Mouse (Mus musculus): ENCODE data around the gene Bbs12. TPM values are rescaled to one million over a fixed set of nuclear protein-coding genes. Genes with fewer than 3 reads are reported as not detected.

Bbs12 gene
- total RNA-seq, 2 experiments from 2014 or later, result 0.18 to 0.47 TPM

- peak overlapping the region; percentile 16; the same call in 1 of the 2 replicates for H3K27ac ChIP-seq
- no peak for TF ChIP-seq CTCF (IDR thresholded peaks at IDR 0.05)
- intact Hi-C loops (cut with DNase I), result no loop called here
- no peak for DNase-seq
- no peak overlapping the region for H3K4me3 ChIP-seq
These were observed 54.2 kb downstream of the Bbs12 start for GRCm38 (mm10) chr3:37366381-37367053.

- H3K4me3 ChIP-seq, result no peak overlapping the region
- intact Hi-C loops (cut with DNase I), result no loop called here
- DNase-seq, result no peak
- 0 out of 2 replicates have a peak overlapping the region, but pooled peaks have one; percentile 20 for H3K27ac ChIP-seq
- TF ChIP-seq CTCF (IDR thresholded peaks at IDR 0.05), result no peak
These were observed 58.1 kb downstream of the Bbs12 start for GRCm38 (mm10) chr3:37370407-37370806.

Other genes starting within 250 kb of the Bbs12 start
- not detected for gene Adad1, start 249.0 kb upstream of the Bbs12 start, total RNA-seq (2021)
- gene Il2, start 186.6 kb upstream of the Bbs12 start, total RNA-seq (2021), result not detected
- gene Il21, start 79.9 kb upstream of the Bbs12 start, total RNA-seq (2021), result not detected
- under 1 TPM in 1 of 2 experiments, not detected in 1; 0.36 TPM for gene Cetn4, start 154 bp downstream of the Bbs12 start, total RNA-seq (2021)
- 10 to 100 TPM in 1 of 2 experiments, 1 to 10 TPM in 1; 5.4 to 12.1 TPM for gene Fgf2, start 35.8 kb downstream of the Bbs12 start, total RNA-seq (2021)
- 10 to 100 TPM; 10.3 to 10.8 TPM for gene Spata5, start 107.3 kb downstream of the Bbs12 start, total RNA-seq (2021)
- gene Nudt6, start 107.7 kb downstream of the Bbs12 start, total RNA-seq (2021), result 10 to 100 TPM; 28.1 to 28.2 TPM

All from gastrocnemius, adult 2 months (tissue).